Mouse (Mus musculus): Measurements from ENCODE around the gene Prkci.

DNA sequence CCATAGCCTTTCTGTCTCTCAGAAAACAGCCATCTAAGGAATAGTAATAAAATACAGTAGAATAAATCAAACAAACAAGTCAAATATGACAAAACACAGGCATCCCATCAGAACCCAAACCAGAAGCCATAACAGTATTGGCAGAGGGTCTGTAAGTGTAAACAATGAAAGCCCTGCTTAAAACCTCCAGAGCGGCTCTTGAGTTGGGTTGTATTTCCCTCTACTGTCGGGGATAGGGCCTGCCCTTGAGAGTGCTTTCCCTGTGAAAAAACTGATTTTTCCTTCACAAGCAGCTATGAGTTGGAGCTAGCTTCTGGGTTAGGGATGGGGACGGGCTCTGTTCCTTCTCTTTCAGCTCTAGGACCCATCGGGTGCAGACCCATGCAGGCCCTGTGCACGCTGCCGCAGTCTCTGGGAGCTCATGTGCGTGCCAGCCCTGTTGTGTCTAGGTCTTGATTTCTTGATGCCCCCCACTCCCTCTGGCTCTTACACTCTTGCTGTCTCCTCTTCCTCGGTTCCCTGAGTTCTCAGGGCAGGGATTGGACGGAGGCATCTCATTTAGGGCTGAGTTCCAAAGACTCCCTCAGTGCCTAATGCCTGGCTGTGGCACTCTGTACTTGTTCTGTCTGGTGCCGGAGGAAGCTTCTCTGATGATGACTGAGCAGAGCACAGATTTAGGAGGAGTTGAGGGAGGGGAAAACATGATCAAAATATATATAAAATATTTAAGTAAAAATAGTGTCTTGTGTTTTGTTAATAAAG is 20.3 kb downstream of the Prkci start:
- no peak for TF ChIP-seq CEBPB (IDR thresholded peaks at IDR 0.05; ENCODE audit: insufficient read depth, poor library complexity, severe bottlenecking)
- TF ChIP-seq POLR2A (IDR thresholded peaks at IDR 0.05; ENCODE audit: insufficient read length, low read depth) = no peak
- no peak for TF ChIP-seq MYOD1 (IDR thresholded peaks at IDR 0.05; ENCODE audit: control insufficient read depth in 1 of 3, insufficient read length in 2 of 3, low read depth in 2 of 3)
- no peak for TF ChIP-seq USF1 (IDR thresholded peaks at IDR 0.05; ENCODE audit: low read depth)
- TF ChIP-seq TCF12 (IDR thresholded peaks at IDR 0.05; ENCODE audit: insufficient read depth, poor library complexity, severe bottlenecking) = no peak
